Mouse (Mus musculus) ES-E14 (cell line): ENCODE measurements at regions not wholly inside any gene's neighbourhood (a gene's known extent, or its start where the extent isn't known, plus 50 kb on each side); places are given as distances from the start of the nearest gene placed in this dataset.

Experiments
- DNase-seq: peaks from one replicate; pipeline ENCODE4 v3.0.0-alpha.2; 2013; ENCODE audit warnings: low read depth, low spot score
- H3K27ac ChIP-seq: 2 replicates; pipeline ENCODE4 v1.5.1; 2012; ENCODE audit warnings: low read depth, mild to moderate bottlenecking, low read length, moderate library complexity, mixed read lengths; ENCODE audit not compliant: poor library complexity, insufficient read depth, severe bottlenecking
- H3K36me3 ChIP-seq: 2 replicates; pipeline ENCODE4 v1.6.1; 2012; ENCODE audit warnings: mild to moderate bottlenecking, low read length, moderate library complexity, mixed read lengths; ENCODE audit not compliant: control insufficient read depth, poor library complexity, insufficient read depth, severe bottlenecking
- H3K4me1 ChIP-seq, 2 experiments: fragments of 150-350 bp in 1 of 2; sonication (generic) in 1 of 2; 2 replicates each; pipeline ENCODE4 v1.6.1; 2012; ENCODE audit warnings: low read length in 2 of 2, mild to moderate bottlenecking in 1 of 2, mixed read lengths in 1 of 2; ENCODE audit not compliant: control insufficient read depth in 2 of 2, insufficient read depth in 2 of 2, poor library complexity in 1 of 2
- H3K4me3 ChIP-seq, 2 experiments: fragments of 150-350 bp in 1 of 2; sonication (generic) in 1 of 2; 2 replicates each; pipeline ENCODE4 v1.5.1; 2012; ENCODE audit warnings: low read length in 2 of 2, low read depth in 1 of 2, mild to moderate bottlenecking in 1 of 2, mixed read lengths in 1 of 2; ENCODE audit not compliant: insufficient read depth in 1 of 2, poor library complexity in 1 of 2, severe bottlenecking in 1 of 2
- H3K9ac ChIP-seq: 2 replicates; pipeline ENCODE4 v1.6.1; 2012; ENCODE audit warnings: low read depth, mild to moderate bottlenecking, low read length, mixed read lengths; ENCODE audit not compliant: poor library complexity, insufficient read depth, severe bottlenecking
- H3K9me3 ChIP-seq: fragments of 150-350 bp; sonication (generic); 2 replicates; pipeline ENCODE4 v1.6.1; 2012; ENCODE audit warnings: low read depth, mild to moderate bottlenecking, low read length; ENCODE audit not compliant: control insufficient read depth, insufficient read depth
- CHD2 ChIP-seq: IDR thresholded peaks from 2 replicates; pipeline ENCODE4 v1.6.1; 2014; ENCODE audit warnings: mild to moderate bottlenecking, low read depth, low read length, inconsistent platforms
- HCFC1 ChIP-seq: IDR thresholded peaks from 2 replicates; pipeline ENCODE4 v1.6.1; 2012; ENCODE audit warnings: low read length, inconsistent platforms, borderline replicate concordance; ENCODE audit not compliant: insufficient read depth
- MAFK ChIP-seq: IDR thresholded peaks from 2 replicates; pipeline ENCODE4 v1.6.1; 2014; ENCODE audit warnings: mild to moderate bottlenecking, low read depth, low read length, inconsistent platforms; ENCODE audit not compliant: insufficient read depth
- ZC3H11A ChIP-seq: IDR thresholded peaks from 2 replicates; pipeline ENCODE4 v1.6.1; 2012; ENCODE audit warnings: low read depth, mild to moderate bottlenecking, inconsistent platforms, low read length, borderline replicate concordance
- ZNF384 ChIP-seq: IDR thresholded peaks from 2 replicates; pipeline ENCODE4 v1.6.1; 2012; ENCODE audit warnings: low read depth, low read length, inconsistent platforms
- in situ Hi-C, 2 experiments: fragments of 600-800 bp; cut with MboI; formaldehyde crosslinking; loops; one replicate each; pipeline ENCODE4 v1.15.1; 2025; ENCODE audit warnings: low sequenced_read_pairs in 2 of 2, inconsistent platforms in 1 of 2; ENCODE audit not compliant: unreplicated experiment in 2 of 2

DNA sequence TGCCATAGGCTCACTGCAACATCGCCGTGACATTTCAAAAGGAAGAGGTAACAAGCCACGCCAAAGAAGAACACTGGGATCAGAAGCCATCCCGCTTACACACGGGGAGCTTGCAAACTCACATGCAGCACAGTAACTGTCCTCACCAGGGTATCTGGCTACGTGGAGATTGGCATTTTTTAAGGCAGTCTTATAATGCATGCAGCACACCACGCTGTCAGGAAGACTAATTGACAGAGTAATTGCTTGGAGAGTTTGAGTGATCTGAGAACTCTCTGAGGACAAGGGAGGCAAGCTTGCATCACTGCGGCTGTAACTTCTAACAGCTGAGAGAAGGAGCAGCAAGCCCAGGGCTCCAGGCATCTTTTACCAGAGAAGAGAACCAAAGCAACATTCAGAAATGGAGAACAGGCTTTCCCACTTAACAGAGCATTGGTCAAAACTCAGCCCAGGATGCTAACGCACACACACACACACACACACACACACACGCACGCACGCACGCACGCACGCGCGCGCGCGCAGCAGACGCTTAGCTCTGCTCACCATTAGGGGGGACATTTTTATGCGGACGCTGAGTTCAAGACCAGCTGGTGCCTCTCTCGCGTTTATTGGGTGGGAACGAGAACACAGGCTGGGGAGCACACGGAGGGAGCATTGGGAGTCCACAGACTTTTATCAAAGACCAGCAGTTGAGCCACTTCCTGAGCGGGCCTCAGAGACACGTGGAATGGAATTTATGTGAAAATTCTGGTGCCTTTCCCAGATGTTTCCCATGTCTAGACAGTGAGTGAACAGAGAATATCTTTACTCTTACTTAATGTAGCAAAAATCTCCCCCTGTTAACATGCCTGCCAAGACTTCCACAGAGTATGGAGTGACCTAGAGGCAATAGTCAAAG lies 66.6 kb downstream of the 1700129C05Rik start:
- H3K4me3 ChIP-seq, result 0 out of 4 replicates have a peak overlapping the region, but pooled peaks of 1 of the 2 experiments have one; percentile 1
- H3K9ac ChIP-seq, result no peak overlapping the region
- no peak for DNase-seq
- in situ Hi-C loops, result no loop called here
- H3K27ac ChIP-seq, result no peak overlapping the region
- TF ChIP-seq ZNF384, result no peak
- peak; percentile 75; the same call in 1 of the 2 replicates for TF ChIP-seq CHD2
- no peaks in the 10 kb centered on the region for H3K9me3 ChIP-seq
- no peaks in the 10 kb centered on the region for H3K4me1 ChIP-seq
- H3K36me3 ChIP-seq, result no peaks in the 10 kb centered on the region

DNA sequence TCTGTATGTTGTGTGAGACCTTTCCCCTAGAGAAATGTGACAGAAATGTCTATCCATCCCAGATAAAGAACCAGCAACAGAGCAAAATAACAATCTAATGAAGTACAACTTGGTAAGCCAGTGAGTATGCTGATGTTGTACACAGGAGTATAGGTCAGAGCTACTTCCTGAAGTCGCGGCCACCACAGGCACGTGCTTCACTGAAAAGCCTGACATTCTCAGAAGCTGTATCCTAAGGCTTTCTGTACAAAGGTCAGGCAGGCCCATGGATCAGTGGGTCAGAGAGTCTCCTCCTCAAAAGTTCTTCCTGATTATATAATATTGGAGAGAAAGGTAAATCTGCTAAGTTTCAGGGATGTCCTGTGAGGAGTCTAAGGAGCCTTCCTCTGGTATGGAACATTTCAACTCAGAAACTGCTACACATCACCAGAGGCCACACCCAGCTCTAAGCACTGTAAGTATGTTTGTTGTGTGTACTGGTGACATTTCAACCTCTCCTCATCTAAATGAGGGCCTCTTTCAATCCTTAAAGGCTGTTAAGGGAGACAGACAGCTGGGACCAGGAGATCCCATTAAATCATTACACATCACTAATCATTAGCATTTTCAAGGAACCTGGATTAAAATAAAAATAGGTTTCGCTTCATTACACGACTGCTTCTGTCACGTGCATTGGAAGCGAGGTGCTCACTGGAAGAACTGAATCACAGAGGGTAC lies 70.2 kb downstream of the 1700129C05Rik start:
- H3K36me3 ChIP-seq, result no peaks in the 10 kb centered on the region
- TF ChIP-seq ZNF384, result no peak
- no peak for TF ChIP-seq MAFK
- TF ChIP-seq HCFC1, result no peak
- TF ChIP-seq ZC3H11A, result no peak
- no peak for TF ChIP-seq CHD2
- H3K9me3 ChIP-seq, result no peaks in the 10 kb centered on the region
- DNase-seq, result no peak
- no peak overlapping the region for H3K27ac ChIP-seq
- no peaks in the 10 kb centered on the region for H3K4me1 ChIP-seq
- H3K9ac ChIP-seq, result no peak overlapping the region
- H3K4me3 ChIP-seq, result no peak overlapping the region
- in situ Hi-C loops, result no loop called here

DNA sequence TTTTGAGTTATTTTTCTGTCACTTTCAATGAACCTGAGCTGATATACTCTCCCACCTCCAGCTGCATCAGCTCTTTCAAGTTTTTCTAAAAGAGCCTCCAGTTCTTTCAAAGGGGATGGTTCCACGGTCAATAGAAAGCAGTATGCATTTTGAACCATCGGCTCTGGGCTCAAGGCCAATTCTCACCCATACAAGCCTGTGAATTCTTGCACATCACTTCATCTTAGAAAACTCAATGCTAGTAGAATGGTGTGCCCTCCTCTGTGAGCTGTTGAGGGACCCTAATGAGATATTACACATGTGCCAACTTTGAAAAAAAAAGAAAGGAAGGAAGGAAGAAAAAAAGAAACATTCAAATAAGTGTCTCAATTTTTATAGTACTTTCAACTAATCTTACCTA lies 72.6 kb downstream of the 1700129C05Rik start:
- H3K36me3 ChIP-seq, result no peaks in the 10 kb centered on the region
- in situ Hi-C loops, result no loop called here

DNA sequence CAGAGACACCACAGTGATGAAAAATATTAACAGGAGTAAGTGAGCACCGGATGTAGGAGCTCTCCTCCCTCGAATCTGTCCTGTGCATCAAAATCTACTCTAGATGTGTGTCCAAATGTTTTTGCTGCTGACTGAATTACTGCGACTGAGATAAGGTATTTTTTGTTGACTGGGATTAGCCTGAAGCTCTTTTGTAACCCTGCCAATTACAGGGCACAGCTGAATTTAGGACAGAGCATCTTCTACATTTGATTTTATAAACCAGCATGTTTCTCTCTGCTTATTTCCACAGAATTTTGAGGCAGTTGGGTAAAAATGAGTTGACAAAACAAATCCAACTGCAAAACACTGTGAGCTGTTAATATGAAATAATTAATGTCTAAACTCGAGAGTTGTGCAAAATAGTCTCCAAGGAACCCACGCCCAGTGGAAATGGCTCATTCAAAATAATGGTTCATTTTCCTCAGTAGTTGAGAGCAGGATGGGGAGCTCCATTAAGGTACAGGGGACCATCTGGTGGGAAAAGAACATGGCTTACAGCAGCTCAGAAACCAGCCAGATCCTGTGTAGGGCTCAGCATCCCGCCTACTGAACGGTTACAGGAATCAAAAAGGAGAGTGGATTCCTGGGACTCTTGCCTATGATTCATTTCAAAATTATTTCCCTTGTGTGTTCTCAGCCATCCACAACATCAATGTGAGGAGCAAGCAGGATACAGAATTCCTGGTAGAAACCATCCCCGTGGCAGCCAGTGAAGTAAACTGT lies 76.1 kb downstream of the 1700129C05Rik start:
- no peak overlapping the region for H3K4me3 ChIP-seq
- TF ChIP-seq HCFC1 (no peak), MAFK (no peak), ZNF384 (no peak), ZC3H11A (no peak), CHD2 (no peak)
- H3K36me3 ChIP-seq, result no peaks in the 10 kb centered on the region
- no peak overlapping the region for H3K27ac ChIP-seq
- in situ Hi-C loops, result no loop called here
- H3K9me3 ChIP-seq, result no peaks in the 10 kb centered on the region
- no peak for DNase-seq
- no peaks in the 10 kb centered on the region for H3K4me1 ChIP-seq
- H3K9ac ChIP-seq, result no peak overlapping the region

More for the DNA sequence above, 72.6 kb downstream of the 1700129C05Rik start:
- Histone ChIP-seq H3K27ac (no peak overlapping the region), H3K4me1 (no peaks in the 10 kb centered on the region), H3K9me3 (no peaks in the 10 kb centered on the region), H3K9ac (no peak overlapping the region), H3K4me3 (no peak overlapping the region)
- no peak for TF ChIP-seq ZC3H11A
- no peak for TF ChIP-seq CHD2
- TF ChIP-seq ZNF384, result no peak
- no peak for TF ChIP-seq HCFC1
- TF ChIP-seq MAFK, result no peak
- DNase-seq, result no peak
